Mouse (Mus musculus) neural tube, embryonic 11.5 days (tissue): ENCODE results near the gene Igtp. TPM values are rescaled to one million over a fixed set of nuclear protein-coding genes. Genes with fewer than 3 reads are reported as not detected.
"Not testable (repeated sequence)": the region's sequence is repeated elsewhere in the genome, so short reads cannot be mapped to it uniquely, and the experiment has no call there.

Source experiments
- ATAC-seq: fragments of 200-750 bp; cut with Nextera tagmentation; 2 replicates; pipeline ENCODE4 v1.8.0; 2017; ENCODE audit warnings: moderate number of reproducible peaks, mild to moderate bottlenecking, moderate TSS enrichment, moderate library complexity; ENCODE audit not compliant: insufficient read depth, low FRiP score, low TSS enrichment
- DNase-seq: peaks from one replicate; pipeline ENCODE4 v3.0.0-alpha.2; 2015; ENCODE audit warnings: low spot score
- H3K27ac ChIP-seq: fragments of 300-500 bp; sonication (generic); 2 replicates; pipeline ENCODE4 v1.5.1; 2014; ENCODE audit warnings: low read depth, mild to moderate bottlenecking, low read length
- H3K27me3 ChIP-seq: fragments of 300-500 bp; sonication (generic); 2 replicates; pipeline ENCODE4 v1.6.1; 2014; ENCODE audit warnings: mild to moderate bottlenecking, low read length, mixed read lengths; ENCODE audit not compliant: control insufficient read depth, insufficient read depth
- H3K36me3 ChIP-seq: fragments of 300-500 bp; sonication (generic); 2 replicates; pipeline ENCODE4 v1.6.1; 2014; ENCODE audit warnings: mild to moderate bottlenecking, low read length, moderate library complexity, mixed read lengths; ENCODE audit not compliant: control insufficient read depth, insufficient read depth
- H3K4me1 ChIP-seq: fragments of 300-500 bp; sonication (generic); 2 replicates; pipeline ENCODE4 v1.6.1; 2014; ENCODE audit warnings: low read length, mixed read lengths; ENCODE audit not compliant: control insufficient read depth, insufficient read depth
- H3K4me2 ChIP-seq: fragments of 300-500 bp; sonication (generic); 2 replicates; pipeline ENCODE4 v1.6.1; 2014; ENCODE audit warnings: low read depth, mild to moderate bottlenecking, moderate library complexity
- H3K4me3 ChIP-seq: fragments of 300-500 bp; sonication (generic); 2 replicates; pipeline ENCODE4 v1.5.1; 2014; ENCODE audit warnings: low read depth, low read length
- H3K9ac ChIP-seq: fragments of 300-500 bp; sonication (generic); 2 replicates; pipeline ENCODE4 v1.6.1; 2014; ENCODE audit warnings: mild to moderate bottlenecking, low read length
- H3K9me3 ChIP-seq: fragments of 300-500 bp; sonication (generic); 2 replicates; pipeline ENCODE4 v1.6.1; 2016; ENCODE audit warnings: low read length; ENCODE audit not compliant: control insufficient read depth
- WGBS: fragments of 180-500 bp; shearing (Covaris S2); extraction: QIAGEN DNeasy Blood & Tissue Kit; methylation state at CpG from one replicate; pipeline ENCODE4 v1.1.7; 2014; 5-methylcytosine and 5-hydroxymethylcytosine counted together
- polyA plus RNA-seq: library from polyadenylated mRNA; unstranded; fragments of >200 nt; fragmentation: Nextera tagmentation; extraction: Ambion mirVana; gene quantifications from 2 replicates; pipeline ENCODE4 v1.2.1, GENCODE M21; 2014

Gene Igtp
- polyA plus RNA-seq, 1 experiment from 2014 or later: 2.4 TPM

- WGBS: 85% methylated on average over 6 of the region's 6 CpGs
- Histone ChIP-seq H3K36me3 (no peaks in the 10 kb centered on the region), H3K27ac (no peak overlapping the region), H3K9ac (no peak overlapping the region), H3K27me3 (no peaks in the 10 kb centered on the region), H3K9me3 (no peaks in the 10 kb centered on the region), H3K4me1 (0 out of 2 replicates have a peak, but pooled peaks cover 4% of the 10 kb centered on the region), H3K4me2 (no peak overlapping the region), H3K4me3 (no peak overlapping the region)
- ATAC-seq: no peak
- no peak for DNase-seq
Observed at GRCm38 (mm10) chr11:58216823-58217222, 17.5 kb downstream of the Igtp start.

- no peaks in the 10 kb centered on the region for H3K9me3 ChIP-seq
- 60% methylated on average over 4 of the region's 4 CpGs for WGBS
- no peak overlapping the region for H3K4me2 ChIP-seq
- no peak overlapping the region for H3K27ac ChIP-seq
- H3K36me3 ChIP-seq: no peaks in the 10 kb centered on the region
- no peak overlapping the region for H3K9ac ChIP-seq
- H3K27me3 ChIP-seq: no peaks in the 10 kb centered on the region
- no peak for DNase-seq
- no peaks in the 10 kb centered on the region for H3K4me1 ChIP-seq
- H3K4me3 ChIP-seq: no peak overlapping the region
- no peak for ATAC-seq
Observed at GRCm38 (mm10) chr11:58223751-58224150, 24.4 kb downstream of the Igtp start.

GRCm38 (mm10) chr11:58224313-58224712 is 25.0 kb downstream of the Igtp start:
- Histone ChIP-seq H3K27me3 (no peaks in the 10 kb centered on the region), H3K4me2 (no peak overlapping the region), H3K9me3 (no peaks in the 10 kb centered on the region), H3K9ac (no peak overlapping the region), H3K4me3 (no peak overlapping the region), H3K4me1 (no peaks in the 10 kb centered on the region), H3K36me3 (no peaks in the 10 kb centered on the region), H3K27ac (no peak overlapping the region)
- DNase-seq (no peak), ATAC-seq (no peak)
- WGBS: 51% methylated on average over 7 of the region's 7 CpGs

- H3K4me2 ChIP-seq, H3K27me3 ChIP-seq, H3K4me1 ChIP-seq, DNase-seq, H3K4me3 ChIP-seq, H3K36me3 ChIP-seq, H3K9me3 ChIP-seq, ATAC-seq, H3K27ac ChIP-seq, H3K9ac ChIP-seq: not testable (repeated sequence)
- WGBS: 80% methylated on average over 2 of the region's 2 CpGs
Observed at GRCm38 (mm10) chr11:58224872-58225271, 25.5 kb downstream of the Igtp start.

GRCm38 (mm10) chr11:58225655-58226054 is 26.3 kb downstream of the Igtp start:
- H3K4me2 ChIP-seq: no peak overlapping the region
- no peaks in the 10 kb centered on the region for H3K4me1 ChIP-seq
- ATAC-seq: no peak
- no peak overlapping the region for H3K4me3 ChIP-seq
- H3K27ac ChIP-seq: no peak overlapping the region
- H3K27me3 ChIP-seq: no peaks in the 10 kb centered on the region
- H3K9me3 ChIP-seq: no peaks in the 10 kb centered on the region
- H3K9ac ChIP-seq: no peak overlapping the region
- WGBS: 8% methylated on average over 5 of the region's 5 CpGs
- no peaks in the 10 kb centered on the region for H3K36me3 ChIP-seq
- DNase-seq: peak; percentile 81

GRCm38 (mm10) chr11:58226425-58226824 is 27.1 kb downstream of the Igtp start:
- H3K4me1 ChIP-seq: no peaks in the 10 kb centered on the region
- DNase-seq (no peak), ATAC-seq (no peak)
- H3K27me3 ChIP-seq: no peaks in the 10 kb centered on the region
- H3K27ac ChIP-seq: no peak overlapping the region
- H3K4me3 ChIP-seq: no peak overlapping the region
- no peaks in the 10 kb centered on the region for H3K36me3 ChIP-seq
- H3K9ac ChIP-seq: no peak overlapping the region
- H3K9me3 ChIP-seq: no peaks in the 10 kb centered on the region
- H3K4me2 ChIP-seq: no peak overlapping the region

GRCm38 (mm10) chr11:58228021-58228420 is 28.7 kb downstream of the Igtp start:
- not testable (repeated sequence) for DNase-seq, H3K36me3 ChIP-seq, H3K4me1 ChIP-seq, H3K9me3 ChIP-seq, ATAC-seq, H3K4me3 ChIP-seq, H3K9ac ChIP-seq, H3K27me3 ChIP-seq, H3K4me2 ChIP-seq, H3K27ac ChIP-seq
- 94% methylated on average over 1 of the region's 2 CpGs for WGBS

- ATAC-seq (no peak), DNase-seq (no peak)
- H3K9ac ChIP-seq: no peak overlapping the region
- H3K4me1 ChIP-seq: no peaks in the 10 kb centered on the region
- no peaks in the 10 kb centered on the region for H3K27me3 ChIP-seq
- no peaks in the 10 kb centered on the region for H3K36me3 ChIP-seq
- 66% methylated on average over 16 of the region's 16 CpGs for WGBS
- H3K4me3 ChIP-seq: no peak overlapping the region
- no peak overlapping the region for H3K4me2 ChIP-seq
- H3K27ac ChIP-seq: no peak overlapping the region
- H3K9me3 ChIP-seq: no peaks in the 10 kb centered on the region
Observed at GRCm38 (mm10) chr11:58230396-58230910, 31.1 kb downstream of the Igtp start.

- WGBS: 85% methylated on average over 8 of the region's 8 CpGs
- H3K27ac ChIP-seq: no peak overlapping the region
Observed at GRCm38 (mm10) chr11:58231156-58231555, 31.8 kb downstream of the Igtp start.

More at GRCm38 (mm10) chr11:58231156-58231555, 31.8 kb downstream of the Igtp start:
- Histone ChIP-seq H3K36me3 (no peaks in the 10 kb centered on the region), H3K4me3 (no peak overlapping the region), H3K4me1 (no peaks in the 10 kb centered on the region), H3K27me3 (no peaks in the 10 kb centered on the region), H3K9ac (no peak overlapping the region), H3K9me3 (no peaks in the 10 kb centered on the region), H3K4me2 (no peak overlapping the region)
- no peak for ATAC-seq
- DNase-seq: no peak
